Mouse (Mus musculus): ENCODE results near the gene Itgb7. TPM values are rescaled to one million over a fixed set of nuclear protein-coding genes. Genes with fewer than 3 reads are reported as not detected.

The Itgb7 gene
- polyA plus RNA-seq, 1 experiment from 2014 or later: 4.3 TPM

- Histone ChIP-seq H3K27me3 (replicated peaks; ENCODE audit: insufficient read depth, low read length) (no peaks in the 10 kb centered on the region), H3K4me2 (replicated peaks; ENCODE audit: low read depth, low read length) (no peak overlapping the region), H3K9ac (replicated peaks; ENCODE audit: low read depth) (no peak overlapping the region), H3K36me3 (ENCODE audit: insufficient read depth, low read length) (peaks cover 21% of the 10 kb centered on the region; the same call in 1 of the 2 replicates), H3K4me3 (ENCODE audit: low read depth, low read length) (no peak overlapping the region), H3K4me1 (ENCODE audit: insufficient read depth, low read depth, low read length) (peaks cover 33% of the 10 kb centered on the region), H3K27ac (ENCODE audit: low read length) (peak overlapping the region; percentile 27; the same call in 1 of the 2 replicates), H3K9me3 (ENCODE audit: low read length) (no peaks in the 10 kb centered on the region)
- peak; percentile 67 for DNase-seq (ENCODE audit: low spot score)
- ATAC-seq: peak; percentile 44
- TF ChIP-seq EP300 (IDR thresholded peaks at IDR 0.05): peak; percentile 91
- no peak for TF ChIP-seq CTCF (IDR thresholded peaks at IDR 0.05)
- 52% methylated on average over 4 of the region's 4 CpGs for WGBS
Measured at GRCm38 (mm10) chr15:102240607-102241006, 8.9 kb upstream of the Itgb7 start.

GRCm38 (mm10) chr15:102239851-102240250, 8.1 kb upstream of the Itgb7 start:
- WGBS: 73% methylated on average over 11 of the region's 11 CpGs
- no peaks in the 10 kb centered on the region for H3K9me3 ChIP-seq (ENCODE audit: low read length)
- no peak overlapping the region for H3K4me3 ChIP-seq (ENCODE audit: low read depth, low read length)
- H3K27ac ChIP-seq (ENCODE audit: low read length): 0 out of 2 replicates have a peak overlapping the region, but pooled peaks have one; percentile 14
- no peak overlapping the region for H3K9ac ChIP-seq (replicated peaks; ENCODE audit: low read depth)
- no peak overlapping the region for H3K4me2 ChIP-seq (replicated peaks; ENCODE audit: low read depth, low read length)
- H3K36me3 ChIP-seq (ENCODE audit: insufficient read depth, low read length): peaks cover 21% of the 10 kb centered on the region; the same call in 1 of the 2 replicates
- ATAC-seq: no peak
- no peak for DNase-seq (ENCODE audit: low spot score)
- H3K27me3 ChIP-seq (replicated peaks; ENCODE audit: insufficient read depth, low read length): no peaks in the 10 kb centered on the region
- H3K4me1 ChIP-seq (ENCODE audit: insufficient read depth, low read depth, low read length): peaks cover 32% of the 10 kb centered on the region
- no peak for TF ChIP-seq EP300 (IDR thresholded peaks at IDR 0.05)
- no peak for TF ChIP-seq CTCF (IDR thresholded peaks at IDR 0.05)

GRCm38 (mm10) chr15:102239260-102239590, 7.5 kb upstream of the Itgb7 start:
- TF ChIP-seq CTCF (IDR thresholded peaks at IDR 0.05): peak; percentile 91
- no peak; the same call in 1 of the 2 replicates for TF ChIP-seq EP300 (IDR thresholded peaks at IDR 0.05)
- Histone ChIP-seq H3K9ac (replicated peaks; ENCODE audit: low read depth) (no peak overlapping the region), H3K4me1 (ENCODE audit: insufficient read depth, low read depth, low read length) (peaks cover 29% of the 10 kb centered on the region), H3K9me3 (ENCODE audit: low read length) (no peaks in the 10 kb centered on the region), H3K4me3 (ENCODE audit: low read depth, low read length) (no peak overlapping the region), H3K4me2 (replicated peaks; ENCODE audit: low read depth, low read length) (no peak overlapping the region), H3K36me3 (ENCODE audit: insufficient read depth, low read length) (peaks cover 21% of the 10 kb centered on the region; the same call in 1 of the 2 replicates), H3K27ac (ENCODE audit: low read length) (0 out of 2 replicates have a peak overlapping the region, but pooled peaks have one; percentile 14), H3K27me3 (replicated peaks; ENCODE audit: insufficient read depth, low read length) (no peaks in the 10 kb centered on the region)
- DNase-seq (ENCODE audit: low spot score): peak; percentile 82
- WGBS: 14% methylated on average over 9 of the region's 9 CpGs
- peak; percentile 25 for ATAC-seq

- 87% methylated on average over 14 of the region's 14 CpGs for WGBS
- no peaks in the 10 kb centered on the region for H3K9me3 ChIP-seq (ENCODE audit: low read length)
Measured at GRCm38 (mm10) chr15:102238543-102239259, 7.0 kb upstream of the Itgb7 start.

GRCm38 (mm10) chr15:102235371-102236027, 3.8 kb upstream of the Itgb7 start:
- no peak overlapping the region for H3K4me3 ChIP-seq (ENCODE audit: low read depth, low read length)
- TF ChIP-seq CTCF (IDR thresholded peaks at IDR 0.05): peak; percentile 24
- no peak for TF ChIP-seq EP300 (IDR thresholded peaks at IDR 0.05)
- peaks cover 21% of the 10 kb centered on the region; the same call in 1 of the 2 replicates for H3K36me3 ChIP-seq (ENCODE audit: insufficient read depth, low read length)
- no peaks in the 10 kb centered on the region for H3K9me3 ChIP-seq (ENCODE audit: low read length)
- peaks cover 9% of the 10 kb centered on the region for H3K4me1 ChIP-seq (ENCODE audit: insufficient read depth, low read depth, low read length)
- no peaks in the 10 kb centered on the region for H3K27me3 ChIP-seq (replicated peaks; ENCODE audit: insufficient read depth, low read length)
- WGBS: 18% methylated on average over 19 of the region's 21 CpGs
- peak overlapping the region; percentile 82 for H3K27ac ChIP-seq (ENCODE audit: low read length)
- ATAC-seq (peak; percentile 84), DNase-seq (ENCODE audit: low spot score) (peak; percentile 79)
- peak overlapping the region; percentile 23; the same call in 1 of the 2 replicates for H3K9ac ChIP-seq (replicated peaks; ENCODE audit: low read depth)
- peak overlapping the region; percentile 35 for H3K4me2 ChIP-seq (replicated peaks; ENCODE audit: low read depth, low read length)

More at GRCm38 (mm10) chr15:102238543-102239259, 7.0 kb upstream of the Itgb7 start:
- no peaks in the 10 kb centered on the region for H3K27me3 ChIP-seq (replicated peaks; ENCODE audit: insufficient read depth, low read length)
- H3K4me2 ChIP-seq (replicated peaks; ENCODE audit: low read depth, low read length): no peak overlapping the region
- H3K4me3 ChIP-seq (ENCODE audit: low read depth, low read length): no peak overlapping the region
- peaks cover 26% of the 10 kb centered on the region for H3K4me1 ChIP-seq (ENCODE audit: insufficient read depth, low read depth, low read length)
- TF ChIP-seq EP300 (IDR thresholded peaks at IDR 0.05): no peak
- H3K9ac ChIP-seq (replicated peaks; ENCODE audit: low read depth): no peak overlapping the region
- peaks cover 21% of the 10 kb centered on the region; the same call in 1 of the 2 replicates for H3K36me3 ChIP-seq (ENCODE audit: insufficient read depth, low read length)
- no peak overlapping the region for H3K27ac ChIP-seq (ENCODE audit: low read length)
- ATAC-seq (no peak), DNase-seq (ENCODE audit: low spot score) (no peak)

- no peak for TF ChIP-seq EP300 (IDR thresholded peaks at IDR 0.05)
- no peak for TF ChIP-seq CTCF (IDR thresholded peaks at IDR 0.05)
- no peaks in the 10 kb centered on the region for H3K27me3 ChIP-seq (replicated peaks; ENCODE audit: insufficient read depth, low read length)
- no peak overlapping the region for H3K4me3 ChIP-seq (ENCODE audit: low read depth, low read length)
- ATAC-seq (no peak), DNase-seq (ENCODE audit: low spot score) (no peak)
- no peak overlapping the region for H3K27ac ChIP-seq (ENCODE audit: low read length)
- H3K4me1 ChIP-seq (ENCODE audit: insufficient read depth, low read depth, low read length): peaks cover 5% of the 10 kb centered on the region; the same call in 1 of the 2 replicates
- no peaks in the 10 kb centered on the region for H3K9me3 ChIP-seq (ENCODE audit: low read length)
- H3K36me3 ChIP-seq (ENCODE audit: insufficient read depth, low read length): peaks cover 12% of the 10 kb centered on the region; the same call in 1 of the 2 replicates
- 20% methylated on average over 2 of the region's 2 CpGs for WGBS
- no peak overlapping the region for H3K4me2 ChIP-seq (replicated peaks; ENCODE audit: low read depth, low read length)
- H3K9ac ChIP-seq (replicated peaks; ENCODE audit: low read depth): no peak overlapping the region
Measured at GRCm38 (mm10) chr15:102233896-102234295, 2.2 kb upstream of the Itgb7 start.
